15 mouse cellular contexts compared by ENCODE assay signal in the genomic region with DNA sequence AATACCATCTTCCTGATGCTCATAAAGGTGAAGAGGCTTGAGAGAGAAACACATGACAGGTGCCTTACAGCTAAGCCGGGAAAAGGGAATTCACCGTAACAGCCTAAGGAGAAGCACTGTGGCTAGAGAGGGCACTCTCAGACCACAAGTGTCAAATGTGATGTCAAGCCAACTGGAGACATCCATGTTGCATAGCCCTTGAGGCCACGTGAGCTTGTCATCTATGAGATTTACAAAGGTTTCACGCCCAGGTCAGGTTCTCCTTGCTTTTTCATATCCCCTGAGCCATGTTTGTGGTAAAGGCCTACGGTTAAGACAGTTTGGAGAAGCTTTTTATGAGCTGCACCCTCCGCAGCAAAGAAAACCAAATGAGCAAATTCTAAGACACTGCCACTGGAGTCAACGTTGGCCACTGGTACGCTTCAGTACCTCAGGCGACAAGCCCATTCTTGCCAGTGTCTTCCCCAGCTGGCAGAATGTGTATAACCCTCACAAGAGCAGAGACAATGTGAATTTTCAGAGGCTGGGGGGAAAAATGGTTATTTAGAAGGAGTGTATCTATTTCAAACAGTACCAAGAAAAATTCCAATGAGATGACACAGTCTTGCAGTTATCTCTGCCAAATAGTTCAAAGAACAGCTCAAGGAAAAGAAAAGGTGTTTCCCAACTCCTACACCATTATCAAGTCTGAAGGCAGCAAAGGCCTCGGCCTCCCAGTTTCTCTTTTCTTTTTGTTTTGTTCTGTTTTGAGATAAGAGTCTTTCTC. TPM values are rescaled to one million over a fixed set of nuclear protein-coding genes. Genes with fewer than 3 reads are reported as not detected.
"Had no signal": no experiment of that assay in that cellular context is flagged by ENCODE, and none has a peak within 500 bp of the region (broad histone marks: within the 10 kb centered on the region; RNA-seq: fewer than 3 reads in every experiment).

No protein-coding gene starts in this region.

- DNase-seq: kidney, adult 8-10 months; kidney, postnatal 36 days; layer of hippocampus, adult 9-11 months; layer of hippocampus, postnatal 36 days; liver; liver, embryonic 13.5 days; liver, postnatal 0 days; lung, postnatal 36 days; right cerebral cortex, postnatal 14 days; thymus, adult 2 months; thymus, postnatal 36 days had no signal

- H3K4me2 ChIP-seq: limb, embryonic 12.5 days; liver, embryonic 13.5 days; midbrain, embryonic 13.5 days had no signal

- H3K9ac ChIP-seq: limb, embryonic 12.5 days; liver, embryonic 13.5 days; liver, postnatal 0 days; midbrain, embryonic 13.5 days had no signal

- H3K27ac ChIP-seq: limb, embryonic 12.5 days; liver, embryonic 13.5 days; midbrain, embryonic 13.5 days; stomach, postnatal 0 days had no signal

- H3K4me3 ChIP-seq: limb, embryonic 12.5 days; liver, embryonic 13.5 days; midbrain, embryonic 13.5 days had no signal

- H3K27me3 ChIP-seq: limb, embryonic 12.5 days; liver, embryonic 13.5 days; midbrain, embryonic 13.5 days had no signal

- H3K9me3 ChIP-seq: limb, embryonic 12.5 days; liver, embryonic 13.5 days; midbrain, embryonic 13.5 days had no signal

- H3K4me1 ChIP-seq: liver, embryonic 13.5 days; midbrain, embryonic 13.5 days had no signal

- ATAC-seq: liver, postnatal 0 days; midbrain, embryonic 13.5 days had no signal

- H3K36me3 ChIP-seq: limb, embryonic 12.5 days; liver, embryonic 13.5 days; midbrain, embryonic 13.5 days had no signal

RNA-seq across cellular contexts. Expression of a gene that starts 21.4 kb away (rescaled TPM):
- total RNA-seq: megakaryocyte progenitor cell, adult 5-6 weeks had no signal
